Mouse (Mus musculus) heart, embryonic 15.5 days (tissue): ENCODE results near the gene Serpina1d. TPM values are rescaled to one million over a fixed set of nuclear protein-coding genes. Genes with fewer than 3 reads are reported as not detected.
"Not testable (repeated sequence)": the region's sequence is repeated elsewhere in the genome, so short reads cannot be mapped to it uniquely, and the experiment has no call there.

Experiments
- ATAC-seq: fragments of 200-750 bp; cut with Nextera tagmentation; replicated peaks from 2 replicates; pipeline ENCODE4 v1.8.0; 2017; ENCODE audit warnings: low read depth, moderate TSS enrichment; ENCODE audit not compliant: insufficient number of reproducible peaks, insufficient read depth, low FRiP score
- H3K27ac ChIP-seq: fragments of 300-500 bp; sonication (generic); 2 replicates; pipeline ENCODE4 v1.5.1; 2015; ENCODE audit warnings: mild to moderate bottlenecking, inconsistent platforms
- H3K27me3 ChIP-seq: fragments of 300-500 bp; sonication (generic); 2 replicates; pipeline ENCODE4 v1.6.1; 2015; ENCODE audit warnings: inconsistent platforms
- H3K36me3 ChIP-seq: fragments of 300-500 bp; sonication (generic); 2 replicates; pipeline ENCODE4 v1.6.1; 2015; ENCODE audit warnings: mild to moderate bottlenecking, inconsistent platforms
- H3K4me1 ChIP-seq: fragments of 300-500 bp; sonication (generic); replicated peaks from 2 replicates; pipeline ENCODE4 v1.6.1; 2015; ENCODE audit warnings: inconsistent platforms
- H3K4me2 ChIP-seq: fragments of 300-500 bp; sonication (generic); 2 replicates; pipeline ENCODE4 v1.6.1; 2015; ENCODE audit warnings: inconsistent platforms, mild to moderate bottlenecking, moderate library complexity
- H3K4me3 ChIP-seq: fragments of 300-500 bp; sonication (generic); 2 replicates; pipeline ENCODE4 v1.5.1; 2015; ENCODE audit warnings: mild to moderate bottlenecking, inconsistent platforms
- H3K9ac ChIP-seq: fragments of 300-500 bp; sonication (generic); 2 replicates; pipeline ENCODE4 v1.6.1; 2015; ENCODE audit warnings: mild to moderate bottlenecking, inconsistent platforms
- H3K9me3 ChIP-seq: fragments of 300-500 bp; sonication (generic); replicated peaks from 2 replicates; pipeline ENCODE4 v1.6.1; 2016; ENCODE audit warnings: inconsistent platforms
- WGBS: fragments of 180-500 bp; shearing (Covaris S2); methylation state at CpG from one replicate; pipeline ENCODE4 v1.1.7; 2015; ENCODE audit warnings: mixed read lengths; 5-methylcytosine and 5-hydroxymethylcytosine counted together
- polyA plus RNA-seq: library from polyadenylated mRNA; unstranded; fragments of >200 nt; fragmentation: Nextera tagmentation; extraction: Ambion mirVana; gene quantifications from 2 replicates; pipeline ENCODE4 v1.2.1, GENCODE M21; 2015

The Serpina1d gene
- 0.40 and 2.0 TPM in 2 replicates for polyA plus RNA-seq

DNA sequence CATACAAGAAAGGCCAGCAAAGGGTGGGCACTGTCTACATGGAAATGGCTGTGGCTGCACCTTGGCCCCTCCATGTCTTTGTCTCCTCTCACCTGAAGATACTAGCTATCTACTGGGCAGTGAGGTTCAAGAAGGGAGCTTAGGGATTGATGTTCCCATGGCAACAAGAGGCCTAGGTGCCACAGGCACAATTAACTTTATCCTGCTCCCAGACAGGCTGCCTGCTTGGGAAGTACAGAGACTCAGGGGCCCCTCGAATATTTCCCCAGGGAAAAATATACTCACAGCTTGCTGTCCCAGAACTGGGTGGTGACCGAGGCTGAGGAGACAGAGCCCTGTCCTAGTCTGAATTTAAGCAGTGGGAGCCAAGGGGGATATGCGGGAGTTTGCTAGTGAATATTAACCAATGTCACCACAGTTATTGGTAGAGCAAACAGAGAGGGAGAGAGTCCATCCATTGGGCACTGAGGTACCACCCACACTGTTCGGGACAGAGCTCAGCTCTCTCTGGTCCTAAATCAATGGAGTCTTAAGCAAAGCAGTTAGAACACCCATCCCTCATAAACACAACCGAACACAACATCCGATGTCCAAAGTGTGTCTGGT lies at the start of gene Serpina1d:
TSS of gene Serpina1d (minus strand) at position 347 of the 606 bp plus-strand sequence.
- H3K4me1 ChIP-seq, H3K27ac ChIP-seq, H3K9me3 ChIP-seq, H3K36me3 ChIP-seq, H3K27me3 ChIP-seq, ATAC-seq, H3K4me3 ChIP-seq, H3K9ac ChIP-seq, H3K4me2 ChIP-seq: not testable (repeated sequence)
- WGBS: 76% methylated on average over 6 of the region's 6 CpGs

DNA sequence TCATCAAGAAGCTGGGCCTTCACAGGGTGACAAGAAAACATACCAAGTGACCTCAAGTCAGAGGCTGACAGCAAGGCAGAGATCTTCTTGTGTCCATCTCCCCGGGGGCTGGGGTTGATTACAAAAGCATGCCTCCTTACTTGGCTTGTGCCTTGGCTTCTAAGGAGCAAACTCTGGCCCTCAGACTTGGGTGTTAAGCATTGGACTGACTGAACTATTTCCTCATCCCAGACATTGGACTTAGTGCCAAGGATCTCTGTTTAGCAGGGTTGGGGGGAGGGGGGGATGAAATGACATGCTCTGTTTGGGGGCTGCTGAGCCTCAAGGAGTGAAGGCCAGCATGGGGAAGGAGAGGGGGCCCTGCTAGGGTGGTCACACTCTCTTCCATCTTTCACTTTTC lies 2.8 kb downstream of the Serpina1d start:
- H3K4me1 ChIP-seq, H3K4me2 ChIP-seq, H3K27me3 ChIP-seq, H3K36me3 ChIP-seq, ATAC-seq, H3K9ac ChIP-seq, H3K4me3 ChIP-seq, H3K9me3 ChIP-seq, H3K27ac ChIP-seq: not testable (repeated sequence)
- 48% methylated on average over 1 of the region's 1 CpGs for WGBS

DNA sequence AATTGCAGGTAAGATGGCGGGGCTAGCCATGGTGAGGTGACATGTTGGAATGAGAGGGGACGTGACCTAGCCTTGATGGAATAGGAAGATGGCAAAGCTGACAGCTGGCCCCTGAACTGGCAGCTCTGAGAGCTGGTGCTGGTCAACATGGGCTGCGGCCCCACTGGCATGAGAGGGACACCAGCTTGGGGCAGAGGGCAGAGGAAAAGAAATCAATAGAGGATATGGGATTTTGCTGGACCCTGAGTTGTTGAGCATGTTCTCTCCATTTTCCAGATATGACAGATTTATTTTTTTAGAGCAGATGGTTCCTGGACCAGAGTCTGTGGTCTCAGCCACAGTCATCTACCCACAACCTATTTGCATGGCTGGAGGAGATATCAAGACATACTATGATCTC lies 10.3 kb downstream of the Serpina1d start:
- not testable (repeated sequence) for H3K9ac ChIP-seq, H3K4me1 ChIP-seq, H3K4me3 ChIP-seq, H3K4me2 ChIP-seq, ATAC-seq, H3K9me3 ChIP-seq, H3K27ac ChIP-seq, H3K27me3 ChIP-seq, H3K36me3 ChIP-seq
- 71% methylated on average over 3 of the region's 3 CpGs for WGBS

DNA sequence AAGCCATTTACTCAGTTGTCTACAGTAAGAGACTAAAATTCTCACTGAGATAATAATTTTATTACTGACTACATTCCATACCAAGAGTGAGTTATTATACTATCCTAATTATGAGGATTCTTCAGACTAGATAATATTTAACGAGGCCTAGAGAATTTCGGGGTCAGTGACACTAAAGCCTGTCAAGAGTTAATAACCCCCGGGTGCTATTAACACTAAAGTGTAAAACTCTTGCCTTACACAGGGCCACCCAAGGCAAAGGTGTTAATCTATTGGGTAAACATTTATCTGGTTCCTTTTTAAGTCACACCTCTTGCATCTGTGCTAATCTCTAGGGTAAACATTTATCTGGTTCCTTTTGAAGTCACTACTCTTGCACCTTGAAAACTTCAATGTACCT lies 13.1 kb downstream of the Serpina1d start:
- not testable (repeated sequence) for ATAC-seq, H3K27me3 ChIP-seq, H3K4me1 ChIP-seq, H3K9me3 ChIP-seq, H3K27ac ChIP-seq, H3K4me2 ChIP-seq, H3K4me3 ChIP-seq, H3K9ac ChIP-seq, H3K36me3 ChIP-seq
- 83% methylated on average over 3 of the region's 3 CpGs for WGBS

DNA sequence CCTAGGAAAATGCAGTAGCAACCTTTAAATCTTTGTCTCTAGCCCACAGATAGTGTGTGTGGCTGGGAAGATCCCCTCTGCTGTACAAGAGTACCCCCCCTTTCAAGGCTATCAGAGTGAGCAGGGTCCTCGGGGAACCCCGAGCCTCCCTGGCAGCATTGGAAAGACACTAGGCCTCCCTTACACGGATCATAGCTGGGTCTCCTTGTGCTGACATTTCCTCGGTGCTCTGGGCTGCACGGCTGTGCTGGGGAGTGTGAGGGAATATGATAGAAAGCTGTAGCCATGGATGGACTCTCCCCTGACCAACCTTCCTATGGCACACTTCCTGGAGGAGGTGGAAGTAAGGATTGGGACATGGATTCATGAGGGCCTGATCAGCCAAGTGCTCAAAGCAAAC lies 27.4 kb downstream of the Serpina1d start:
- H3K27me3 ChIP-seq, H3K4me3 ChIP-seq, H3K9ac ChIP-seq, H3K4me2 ChIP-seq, H3K36me3 ChIP-seq, H3K9me3 ChIP-seq, H3K4me1 ChIP-seq, H3K27ac ChIP-seq, ATAC-seq: not testable (repeated sequence)
- WGBS: 70% methylated on average over 5 of the region's 5 CpGs

DNA sequence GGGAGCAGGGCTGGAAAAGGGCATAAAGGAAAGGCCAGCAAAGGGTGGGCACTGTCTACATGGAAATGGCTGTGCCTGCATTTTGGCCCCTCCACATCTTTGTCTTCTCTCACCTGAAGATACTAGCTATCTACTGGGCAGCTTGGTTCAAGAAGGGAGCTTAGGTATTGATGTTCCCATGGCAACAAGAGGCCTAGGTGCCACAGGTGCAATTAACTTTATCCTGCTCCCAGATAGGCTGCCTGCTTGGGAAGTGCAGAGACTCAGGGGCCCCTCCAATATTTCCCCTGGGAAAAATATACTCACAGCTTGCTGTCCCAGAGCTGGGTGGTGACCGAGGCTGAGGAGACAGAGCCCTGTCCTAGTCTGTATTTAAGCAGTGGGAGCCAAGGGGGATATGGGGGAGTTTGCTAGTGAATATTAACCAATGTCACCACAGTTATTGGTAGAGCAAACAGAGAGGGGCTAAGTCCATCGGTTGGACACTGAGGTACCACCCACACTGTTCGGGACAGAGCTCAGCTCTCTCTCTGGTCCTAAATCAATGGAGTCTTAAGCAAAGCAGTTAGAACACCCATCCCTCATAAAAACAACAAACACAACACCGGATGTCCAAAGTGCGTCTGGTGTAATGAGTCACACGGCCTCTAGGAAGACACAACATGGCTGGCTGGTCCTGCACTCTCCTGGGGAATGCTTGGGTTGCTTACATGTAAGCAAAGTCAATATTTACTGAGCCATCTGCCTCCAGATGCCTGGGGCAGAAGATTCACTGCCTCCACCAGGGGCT lies 35.4 kb downstream of the Serpina1d start:
- not testable (repeated sequence) for H3K4me2 ChIP-seq, ATAC-seq, H3K9me3 ChIP-seq, H3K27me3 ChIP-seq, H3K4me3 ChIP-seq, H3K4me1 ChIP-seq, H3K9ac ChIP-seq, H3K36me3 ChIP-seq, H3K27ac ChIP-seq
- WGBS: 78% methylated on average over 6 of the region's 6 CpGs

DNA sequence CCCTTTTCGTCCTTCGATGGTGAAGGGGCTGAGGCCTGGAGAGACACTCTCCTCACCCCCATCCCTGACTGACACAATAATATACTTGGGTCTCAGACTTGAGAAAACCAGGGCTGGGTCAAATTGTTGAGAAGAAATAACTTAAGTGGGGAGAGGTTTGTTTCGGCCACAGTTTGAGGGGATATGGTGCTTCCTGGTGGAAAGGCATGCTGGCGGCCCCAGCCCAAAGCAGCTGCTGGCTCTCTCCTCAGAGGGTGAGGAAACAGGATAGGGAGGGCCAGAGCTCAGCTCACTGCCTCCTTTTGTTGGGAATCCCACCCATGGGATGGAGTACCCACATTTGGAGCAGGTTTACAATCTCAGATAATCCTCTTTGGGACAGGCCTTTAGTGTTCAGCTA lies 37.8 kb downstream of the Serpina1d start:
- 83% methylated on average over 4 of the region's 4 CpGs for WGBS
- not testable (repeated sequence) for H3K4me3 ChIP-seq, H3K36me3 ChIP-seq, H3K4me1 ChIP-seq, H3K27ac ChIP-seq, H3K9ac ChIP-seq, ATAC-seq, H3K9me3 ChIP-seq, H3K4me2 ChIP-seq, H3K27me3 ChIP-seq

DNA sequence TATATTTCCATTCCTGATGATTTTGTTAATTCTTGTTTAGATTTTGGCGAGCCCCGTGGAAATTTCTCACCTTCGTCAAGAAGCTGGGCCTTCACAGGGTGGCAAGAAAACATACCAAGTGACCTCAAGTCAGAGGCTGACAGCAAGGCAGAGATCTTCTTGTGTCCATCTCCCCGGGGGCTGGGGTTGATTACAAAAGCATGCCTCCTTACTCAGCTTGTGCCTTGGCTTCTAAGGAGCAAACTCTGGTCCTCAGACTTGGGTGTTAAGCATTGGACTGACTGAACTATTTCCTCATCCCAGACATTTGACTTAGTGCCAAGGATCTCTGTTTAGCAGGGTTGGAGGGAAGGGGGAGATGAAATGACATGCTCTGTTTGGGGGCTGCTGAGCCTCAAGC lies 38.3 kb downstream of the Serpina1d start:
- ATAC-seq, H3K27ac ChIP-seq, H3K4me1 ChIP-seq, H3K4me3 ChIP-seq, H3K9ac ChIP-seq, H3K27me3 ChIP-seq, H3K9me3 ChIP-seq, H3K4me2 ChIP-seq, H3K36me3 ChIP-seq: not testable (repeated sequence)
- 72% methylated on average over 4 of the region's 4 CpGs for WGBS

Other genes with a start within 250 kb of the Serpina1d start
- gene Ppp4r4, start 241.3 kb downstream of the Serpina1d start, polyA plus RNA-seq: 0.23 and 0.32 TPM in 2 replicates
- 0.55 TPM in 1 of 2 replicates, not detected in the other for gene Serpina10, start 142.1 kb downstream of the Serpina1d start, polyA plus RNA-seq
- 1.2 and 10.7 TPM in 2 replicates for gene Serpina6, start 116.4 kb downstream of the Serpina1d start, polyA plus RNA-seq
- not detected in 2 replicates for gene Serpina16, start 97.5 kb downstream of the Serpina1d start, polyA plus RNA-seq
- gene Serpina1f, start 78.1 kb downstream of the Serpina1d start, polyA plus RNA-seq: not detected in 2 replicates
- 1.5 and 5.7 TPM in 2 replicates for gene Serpina1b, start 56.8 kb upstream of the Serpina1d start, polyA plus RNA-seq
- gene Serpina1a, start 90.0 kb upstream of the Serpina1d start, polyA plus RNA-seq: 1.00 and 4.2 TPM in 2 replicates
- 0.43 and 1.8 TPM in 2 replicates for gene Serpina1c, start 131.3 kb upstream of the Serpina1d start, polyA plus RNA-seq
- gene Serpina1e, start 185.4 kb upstream of the Serpina1d start, polyA plus RNA-seq: 0.40 and 1.6 TPM in 2 replicates
- not detected in 2 replicates for gene Serpina11, start 216.4 kb upstream of the Serpina1d start, polyA plus RNA-seq
- 0.18 and 0.33 TPM in 2 replicates for gene Serpina9, start 240.2 kb upstream of the Serpina1d start, polyA plus RNA-seq